17 mouse cellular contexts compared by ENCODE assay signal in the genomic region with DNA sequence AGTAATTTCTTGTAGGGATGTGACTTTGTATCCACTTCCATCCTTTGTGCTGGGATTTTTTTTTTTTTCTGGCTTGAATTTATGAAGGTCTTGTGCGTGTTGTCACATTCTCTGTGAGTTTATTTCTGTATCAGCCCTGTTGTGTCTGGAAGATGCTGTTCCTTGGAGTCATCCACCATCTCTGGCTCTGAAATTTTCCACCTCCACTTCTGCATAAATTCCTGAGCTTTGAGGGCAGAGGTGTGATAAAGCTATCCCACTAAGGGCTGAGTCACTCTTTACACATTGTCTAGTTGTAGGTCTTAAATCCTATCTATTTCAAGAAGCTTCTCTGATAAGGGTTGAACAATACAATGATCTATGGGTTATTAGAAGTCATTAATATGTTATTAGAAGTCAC.
"Had no signal": no experiment of that assay in that cellular context is flagged by ENCODE, and none has a peak within 500 bp of the region (broad histone marks: within the 10 kb centered on the region; RNA-seq: fewer than 3 reads in every experiment).

No protein-coding gene starts in this region.

- H3K4me3 ChIP-seq: limb, embryonic 10.5 days; limb, embryonic 13.5 days; liver, embryonic 12.5 days; liver, embryonic 15.5 days; lung, embryonic 15.5 days had no signal

- H3K27ac ChIP-seq: limb, embryonic 10.5 days; limb, embryonic 13.5 days; liver, embryonic 12.5 days; liver, embryonic 15.5 days; lung, embryonic 15.5 days; stomach, postnatal 0 days had no signal

- DNase-seq: kidney, adult 18-20 months; kidney, adult 9 months; kidney, postnatal 14 days; kidney, postnatal 4 days; liver; lung, adult 18-20 months; lung, postnatal 10 days; lung, postnatal 4 days; midbrain, embryonic 14.5 days; thymus, postnatal 25 days had no signal

- ATAC-seq: intestine, embryonic 16.5 days; liver, embryonic 12.5 days had no signal
